13 mouse cellular contexts compared by ENCODE assay signal in genomic region chr5:77388359-77388758, GRCm38 (mm10).
"Had no signal": no experiment of that assay in that cellular context is flagged by ENCODE, and none has a peak within 500 bp of the region (broad histone marks: within the 10 kb centered on the region; RNA-seq: fewer than 3 reads in every experiment).

No protein-coding gene starts in this region.

- ATAC-seq: midbrain, embryonic 16.5 days had no signal

- H3K27me3 ChIP-seq: liver, embryonic 15.5 days; neural tube, embryonic 13.5 days; stomach, embryonic 15.5 days had no signal

- H3K27ac ChIP-seq: limb, embryonic 13.5 days; liver, embryonic 15.5 days; neural tube, embryonic 13.5 days; stomach, embryonic 15.5 days had no signal

- H3K4me1 ChIP-seq: neural tube, embryonic 13.5 days had no signal

- DNase-seq: kidney, adult 8-10 months; left cerebral cortex, postnatal 4 days; lung, embryonic 14.5 days; lung, postnatal 14 days; retina, postnatal 1 day; right cerebral cortex, postnatal 4 days; spleen, adult 18-20 months; thymus, postnatal 36 days had no signal

- H3K4me3 ChIP-seq: limb, embryonic 13.5 days; liver, embryonic 15.5 days; neural tube, embryonic 13.5 days; stomach, embryonic 15.5 days had no signal

- H3K36me3 ChIP-seq: limb, embryonic 13.5 days; liver, embryonic 15.5 days; neural tube, embryonic 13.5 days; stomach, embryonic 15.5 days had no signal
